Mouse (Mus musculus) right cerebral cortex, adult 2 months (tissue): ENCODE measurements around the gene Pitpnb.
A peak's percentile ranks its signal among the peaks of the same experiment; 100 is the strongest.

Source experiments
- DNase-seq, 2 experiments: peaks; one replicate each; pipeline ENCODE4 v3.0.0; 2021 to 2022; ENCODE audit warnings: low spot score in 2 of 2

Gene Pitpnb

DNA sequence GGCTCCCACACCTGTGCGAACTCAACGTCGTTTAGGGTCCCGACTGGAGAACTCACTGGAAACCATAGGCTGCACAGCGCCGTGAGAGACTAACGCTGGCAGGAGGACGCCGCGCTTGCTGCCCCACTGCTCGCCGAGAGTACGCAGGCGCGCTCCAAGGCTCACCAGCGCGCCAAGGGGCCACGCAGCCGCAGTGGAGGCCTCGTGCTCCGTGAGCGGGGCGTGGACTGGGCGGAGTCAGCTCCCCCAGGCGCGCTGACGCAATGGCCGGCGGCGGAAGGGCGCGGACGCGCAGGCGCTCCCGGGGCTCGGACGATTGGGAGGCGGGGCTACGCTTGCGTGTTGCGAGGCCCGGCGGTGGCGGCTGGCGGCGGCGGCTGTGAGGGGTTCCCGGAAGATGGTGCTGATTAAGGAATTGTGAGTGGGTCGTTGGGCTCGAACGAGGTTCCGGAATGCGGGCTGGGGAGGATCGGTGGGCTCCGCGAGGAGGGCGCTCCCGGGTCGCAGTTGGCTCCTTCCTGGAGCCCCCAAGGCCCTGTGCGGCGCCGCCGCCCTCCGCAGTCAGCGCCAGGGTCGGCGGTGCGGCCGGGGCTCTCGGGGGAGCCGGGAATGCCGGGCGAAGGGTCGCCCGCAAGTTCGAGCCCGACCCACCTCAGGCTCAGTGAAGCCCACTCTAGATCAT lies at the start of gene Pitpnb:
Gene Pitpnb, plus strand, starts transcription at position 347 of the 682 bp plus-strand sequence.
- DNase-seq, result peak; percentile 97 to 98

DNA sequence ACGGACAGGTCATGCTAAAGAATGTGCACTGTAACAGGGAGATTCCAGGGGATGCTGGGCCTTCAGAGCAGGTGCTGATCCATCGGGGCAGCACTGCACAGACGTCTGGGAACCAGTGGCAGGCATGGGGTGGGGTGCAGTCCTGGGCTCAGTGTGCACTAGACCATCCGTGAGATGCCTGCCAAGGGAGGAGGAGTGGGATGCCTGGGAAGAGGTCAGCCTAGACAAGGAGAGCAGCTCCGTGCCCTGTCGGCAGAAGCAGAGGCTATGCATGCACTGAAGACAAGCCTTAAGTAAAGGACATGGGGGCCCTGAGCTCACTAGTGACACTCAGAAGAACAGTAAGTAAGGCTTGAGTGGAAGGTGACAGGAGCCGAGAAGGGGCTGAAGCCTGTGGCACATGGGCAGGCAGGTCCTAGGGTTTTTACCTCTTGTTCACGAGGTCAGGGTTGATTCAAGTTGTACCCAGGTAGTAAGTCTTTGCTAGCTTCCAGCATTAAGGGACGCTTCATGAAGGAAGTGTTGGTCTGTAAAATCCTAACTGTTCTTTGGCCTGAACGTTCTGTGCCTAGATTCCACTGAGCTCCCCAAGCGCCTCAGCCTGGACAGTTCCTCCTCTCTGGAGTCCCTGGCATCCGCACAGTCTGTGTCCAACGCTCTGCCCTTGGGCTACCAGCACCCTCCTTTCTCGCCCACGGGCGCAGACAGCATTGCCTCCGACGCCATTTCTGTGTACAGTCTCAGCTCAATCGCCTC lies 46.0 kb upstream of the Pitpnb start:
- DNase-seq, result no peak

DNA sequence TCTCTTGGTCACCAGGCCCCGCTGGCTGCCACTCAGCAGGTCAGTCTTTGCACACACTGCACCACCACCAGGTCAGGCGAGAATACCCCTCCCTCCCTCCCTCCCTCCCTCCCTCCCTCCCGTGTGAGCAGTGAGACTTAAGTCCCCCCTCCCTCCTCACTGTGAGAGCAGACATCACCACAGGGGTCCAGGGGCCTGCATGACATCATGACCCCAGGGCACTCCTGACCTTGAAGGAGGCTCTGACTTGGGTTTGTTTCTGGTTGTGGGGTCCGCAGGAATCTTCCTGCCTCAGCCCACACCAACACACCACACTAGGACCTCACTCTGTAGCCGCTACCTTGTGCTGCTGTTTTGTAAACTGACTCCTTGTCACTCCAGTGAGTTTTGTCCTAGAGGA lies 43.0 kb upstream of the Pitpnb start:
- DNase-seq, result no peak

DNA sequence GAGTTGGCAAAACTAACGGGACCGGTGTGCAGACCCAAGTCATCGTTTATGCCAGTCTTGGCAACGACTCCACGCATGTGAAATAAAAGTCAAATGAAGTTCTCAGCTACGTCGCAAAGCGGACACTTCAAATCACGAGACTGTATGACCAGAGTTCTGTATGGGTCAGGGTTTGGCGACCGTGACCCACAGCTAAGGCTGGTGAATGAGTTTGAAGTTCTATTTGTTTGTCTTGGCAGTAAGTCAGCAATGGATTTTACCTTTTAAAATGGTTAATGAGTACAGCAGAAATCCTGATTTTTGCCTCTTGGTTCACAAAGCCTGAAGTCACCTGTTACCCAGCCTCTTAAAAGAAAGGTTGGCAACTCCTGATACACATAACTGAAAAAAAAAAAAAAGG lies 42.1 kb upstream of the Pitpnb start:
- no peak for DNase-seq

DNA sequence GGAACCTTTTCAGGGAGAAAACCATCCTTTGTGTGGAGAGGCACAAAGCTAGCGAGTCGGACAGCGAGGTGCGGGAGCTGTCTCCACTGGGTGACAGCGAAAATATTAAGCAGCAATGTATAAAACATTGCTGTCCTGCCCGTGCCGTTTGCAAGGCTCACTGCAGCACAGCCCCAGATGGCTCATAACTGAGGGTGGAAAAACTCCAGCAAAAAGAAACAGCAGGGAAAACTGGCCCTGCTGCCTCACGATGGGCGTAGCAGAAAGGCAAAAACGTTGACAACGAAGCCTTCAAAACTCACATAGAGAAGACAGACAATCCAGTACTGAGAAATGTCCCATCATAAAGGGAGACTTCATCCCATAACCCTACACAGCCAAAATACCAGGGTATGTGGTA lies 40.5 kb upstream of the Pitpnb start:
- DNase-seq, result peak; percentile 33 to 44

DNA sequence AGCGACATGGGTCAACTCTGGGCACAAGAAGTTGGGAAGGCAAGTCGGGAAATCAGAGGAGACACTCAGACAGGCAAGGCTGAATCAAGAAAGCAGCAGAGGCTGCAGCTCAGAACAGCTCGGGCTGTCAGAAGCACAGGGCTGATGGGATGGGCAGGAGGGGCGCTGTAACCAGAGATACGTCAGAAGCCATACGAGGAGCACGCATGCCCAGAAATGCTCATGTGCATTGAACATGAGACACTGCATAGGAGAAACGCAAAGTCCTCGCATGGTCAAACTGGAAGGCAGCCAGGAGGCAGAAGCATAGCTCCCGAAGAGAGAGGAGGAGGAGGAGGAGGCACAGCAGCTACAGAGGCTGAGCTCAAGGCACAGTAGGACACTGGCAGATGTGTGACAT lies 38.9 kb upstream of the Pitpnb start:
- peak; percentile 68 to 72 for DNase-seq

DNA sequence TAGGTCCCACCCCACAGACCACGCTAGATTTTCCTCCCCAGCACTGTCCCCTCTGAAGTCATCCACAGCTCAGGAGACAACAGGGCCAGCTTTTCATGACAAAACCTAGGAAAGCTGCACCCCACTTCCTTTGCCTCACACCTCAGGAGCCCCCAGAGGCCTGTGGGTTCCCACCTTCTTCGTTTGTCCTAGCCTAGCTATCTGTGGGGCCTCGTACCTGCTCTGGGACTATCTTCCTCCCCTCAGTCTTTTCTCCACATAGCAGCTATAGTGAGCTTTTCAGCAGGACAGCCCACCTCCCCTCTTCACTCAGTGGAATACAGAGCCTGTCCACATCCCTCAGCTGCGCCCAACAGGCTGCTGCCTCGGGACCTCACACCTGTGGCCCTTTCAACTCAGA lies 32.8 kb upstream of the Pitpnb start:
- DNase-seq, result no peak

DNA sequence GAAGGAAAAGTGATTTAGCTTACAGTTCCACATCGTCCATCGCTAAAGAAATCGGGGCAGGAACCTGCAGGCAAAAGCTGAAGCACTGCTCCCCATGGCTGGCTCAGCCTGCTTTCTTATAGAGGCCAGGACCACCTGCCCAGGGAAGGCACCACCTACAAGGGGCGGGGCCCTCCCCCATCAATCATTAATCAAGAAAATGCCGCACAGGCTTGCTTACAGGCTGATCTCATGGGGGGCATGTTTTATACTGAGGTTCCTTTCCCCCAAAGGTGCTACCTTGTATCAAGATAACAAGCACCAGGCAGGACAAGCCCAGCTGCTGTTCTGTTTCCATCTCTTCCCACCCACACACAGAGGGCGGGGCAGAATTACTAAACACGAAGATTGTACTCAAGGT lies 31.9 kb upstream of the Pitpnb start:
- DNase-seq, result no peak

DNA sequence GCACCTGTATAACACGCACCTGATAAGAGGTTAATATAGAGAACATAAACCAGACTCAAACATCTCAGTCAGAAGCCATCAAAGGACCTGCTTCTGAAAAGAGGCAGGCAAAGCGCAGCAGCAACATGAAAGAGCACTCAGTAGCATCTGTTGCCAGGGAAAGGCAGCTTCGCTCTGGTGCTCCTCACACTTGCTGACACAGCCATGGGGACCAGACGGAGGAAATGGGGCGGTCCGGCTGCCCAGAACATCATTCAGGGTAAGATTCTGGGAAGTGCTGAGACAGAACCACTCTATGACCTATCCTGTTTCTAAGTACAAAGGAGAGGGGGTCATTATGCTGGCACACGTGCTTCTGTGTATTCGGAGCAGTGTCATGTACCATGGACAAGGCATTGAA lies 29.8 kb upstream of the Pitpnb start:
- DNase-seq, result no peak

DNA sequence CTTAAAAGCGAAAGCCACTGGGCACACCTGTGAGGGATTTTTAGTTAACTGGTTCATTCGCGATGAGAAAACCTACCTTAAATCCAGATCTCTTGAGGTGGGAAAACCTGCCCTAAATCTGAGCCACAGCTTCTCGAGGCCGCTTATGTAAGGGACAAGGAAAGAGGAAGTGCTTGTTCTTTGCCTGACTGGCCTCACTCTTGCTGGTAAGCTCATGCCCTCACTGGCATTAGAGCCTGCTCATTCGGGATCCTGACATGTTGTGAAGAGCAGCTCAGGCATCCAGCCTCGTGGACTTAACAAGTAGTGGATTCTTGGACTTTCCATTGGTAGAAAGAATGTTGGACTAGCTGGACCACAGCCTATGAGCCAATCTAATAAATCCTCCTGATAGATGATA lies 28.8 kb upstream of the Pitpnb start:
- no peak for DNase-seq

DNA sequence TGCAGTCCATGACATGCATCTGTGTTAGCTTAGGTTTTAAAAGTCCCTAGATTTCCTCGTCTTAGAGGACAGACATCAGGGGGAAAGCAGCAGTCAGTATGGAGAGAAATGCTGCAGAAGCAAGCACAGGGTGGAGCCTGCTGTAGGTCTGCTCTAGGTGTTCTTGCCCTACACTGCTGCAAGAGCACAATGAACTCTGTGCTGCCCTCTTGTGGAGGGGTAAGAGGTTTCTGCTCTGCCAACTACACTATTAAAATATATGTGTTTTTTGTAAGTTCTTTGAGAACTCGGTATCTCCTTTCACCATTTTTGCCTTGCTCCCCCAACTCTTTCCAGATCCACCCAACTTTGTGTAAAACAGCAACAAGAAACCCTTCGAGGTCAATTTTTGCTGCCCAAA lies 25.8 kb upstream of the Pitpnb start:
- no peak for DNase-seq

DNA sequence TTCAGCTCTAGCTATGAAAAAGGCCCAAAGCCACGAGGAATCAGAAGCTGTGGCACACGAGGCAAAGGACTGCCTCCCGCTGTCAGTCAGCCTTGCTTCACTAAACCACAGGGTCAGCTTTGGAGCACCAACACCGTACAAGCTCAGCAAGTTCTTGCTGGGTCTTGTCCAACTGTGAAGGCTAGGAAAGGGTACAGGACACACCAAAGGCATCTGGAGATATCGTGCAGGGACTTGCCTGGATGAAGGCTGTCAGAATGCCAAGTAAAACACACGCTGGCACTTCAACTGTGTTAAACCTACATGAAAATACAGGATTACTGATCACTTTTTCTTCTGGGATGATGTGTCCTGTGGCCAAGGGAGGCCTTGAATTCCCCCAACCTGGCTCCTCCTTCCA lies 20.4 kb upstream of the Pitpnb start:
- no peak for DNase-seq

DNA sequence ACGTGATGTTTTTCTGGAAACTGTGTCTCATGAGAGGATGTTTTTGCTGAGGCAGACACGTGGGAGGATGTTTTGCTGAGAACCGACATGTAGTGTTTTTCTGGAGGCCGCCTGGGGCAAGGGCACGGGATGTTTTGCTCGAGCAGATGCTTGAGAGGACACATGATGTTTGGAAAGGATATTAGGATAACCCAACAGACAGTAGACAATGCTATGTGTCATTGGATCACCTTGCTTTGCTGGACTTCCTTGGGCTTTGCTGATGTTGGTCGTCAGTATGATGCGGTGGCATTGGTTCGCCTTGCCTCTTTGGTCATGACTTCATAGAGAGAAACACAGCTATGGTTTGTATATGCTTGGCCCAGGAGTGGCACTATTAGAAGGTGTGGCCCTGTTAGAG lies 16.7 kb upstream of the Pitpnb start:
- DNase-seq, result no peak

DNA sequence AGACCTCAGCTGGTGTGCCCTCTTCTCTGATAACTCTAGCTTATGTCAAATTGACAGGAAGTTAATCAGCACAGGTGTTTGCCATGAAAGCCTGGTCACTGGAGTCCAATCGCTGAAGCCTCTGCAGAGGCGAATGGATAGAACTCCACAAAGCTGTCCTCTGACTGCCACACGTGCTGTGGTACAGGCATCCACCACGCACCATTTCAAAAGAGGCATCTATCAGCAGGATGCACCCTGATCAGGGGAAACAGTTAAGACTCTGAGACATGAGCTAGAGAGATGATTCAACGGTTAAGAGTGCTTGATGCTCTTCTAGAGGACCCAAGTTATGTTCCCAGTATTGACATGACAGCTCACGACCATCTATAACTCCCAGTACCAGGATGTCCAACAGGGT lies 15.5 kb upstream of the Pitpnb start:
- DNase-seq, result no peak

DNA sequence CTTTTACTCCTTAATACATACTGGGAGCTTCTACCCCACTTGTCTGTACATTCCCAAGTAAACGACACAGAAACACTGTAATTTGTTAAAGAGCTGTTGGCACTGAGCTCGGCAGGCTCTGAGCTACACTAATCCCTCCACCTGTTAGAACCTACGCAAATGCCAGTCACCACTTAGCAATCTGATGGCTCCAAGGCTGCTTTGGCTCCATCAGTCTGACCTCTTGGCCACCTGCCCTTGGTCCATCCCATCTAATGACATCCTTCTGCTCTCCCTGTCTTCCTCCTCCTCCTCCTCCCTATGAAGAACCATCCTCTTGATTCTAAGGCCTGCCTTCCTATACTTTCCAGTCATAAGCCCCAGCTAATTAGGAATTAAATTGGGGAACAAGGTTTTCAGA lies 13.0 kb upstream of the Pitpnb start:
- no peak for DNase-seq

DNA sequence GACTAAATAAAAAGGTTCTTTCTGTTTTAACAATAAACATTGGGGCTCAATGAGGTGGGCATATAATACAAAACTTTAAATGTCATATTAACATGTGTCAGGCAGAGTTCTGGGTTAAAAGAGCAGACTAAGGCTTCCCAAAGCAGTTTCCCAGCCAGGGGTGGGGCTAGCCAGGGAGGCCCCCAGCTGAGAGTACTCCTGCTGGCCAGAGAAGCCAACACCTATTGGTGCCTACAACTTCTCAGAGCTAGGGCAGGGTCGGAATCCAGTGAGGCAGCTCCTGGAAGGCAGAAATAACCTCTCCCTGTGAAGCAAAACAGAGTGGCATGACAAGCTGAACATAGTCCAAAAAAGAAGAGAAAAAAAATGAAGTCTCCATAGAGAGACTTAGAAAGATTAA lies 11.6 kb upstream of the Pitpnb start:
- no peak for DNase-seq

DNA sequence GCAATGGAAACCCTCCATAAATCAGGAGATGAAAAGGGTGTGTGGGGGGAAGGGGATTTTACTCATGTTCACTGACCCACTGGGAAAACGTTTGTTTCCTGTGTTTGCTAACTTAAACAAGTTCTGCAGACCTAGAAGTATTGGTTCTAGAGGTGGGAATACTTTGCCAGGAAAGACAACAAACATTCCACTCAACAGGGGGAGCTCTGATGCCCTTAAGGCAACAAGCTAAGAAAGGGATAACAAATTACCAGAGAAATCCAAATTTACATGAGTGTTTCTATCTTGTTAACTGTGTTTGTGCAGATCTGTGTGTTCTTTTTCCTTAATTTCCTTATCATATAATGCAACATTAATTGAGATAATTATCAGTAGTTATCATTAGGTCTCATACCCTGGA lies 4.8 kb upstream of the Pitpnb start:
- no peak for DNase-seq

DNA sequence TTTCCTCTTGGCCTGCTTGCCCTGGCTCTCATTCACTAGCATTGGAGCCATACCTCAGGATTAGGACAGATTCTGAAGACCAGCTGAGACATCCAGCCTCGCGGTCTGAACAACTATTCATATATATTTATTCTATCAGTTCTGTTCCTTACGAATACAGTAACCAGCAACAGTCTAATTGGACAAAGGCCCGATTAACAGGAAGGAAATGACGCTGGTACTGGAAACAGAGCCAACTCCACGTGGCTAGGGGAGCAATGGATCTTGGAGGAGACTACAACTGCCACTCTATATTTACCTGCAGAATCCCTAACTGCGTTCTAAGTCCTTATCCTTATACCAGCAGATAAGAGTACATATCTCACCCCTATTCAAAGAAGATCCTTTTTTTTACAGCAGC lies 3.1 kb upstream of the Pitpnb start:
- no peak for DNase-seq

DNA sequence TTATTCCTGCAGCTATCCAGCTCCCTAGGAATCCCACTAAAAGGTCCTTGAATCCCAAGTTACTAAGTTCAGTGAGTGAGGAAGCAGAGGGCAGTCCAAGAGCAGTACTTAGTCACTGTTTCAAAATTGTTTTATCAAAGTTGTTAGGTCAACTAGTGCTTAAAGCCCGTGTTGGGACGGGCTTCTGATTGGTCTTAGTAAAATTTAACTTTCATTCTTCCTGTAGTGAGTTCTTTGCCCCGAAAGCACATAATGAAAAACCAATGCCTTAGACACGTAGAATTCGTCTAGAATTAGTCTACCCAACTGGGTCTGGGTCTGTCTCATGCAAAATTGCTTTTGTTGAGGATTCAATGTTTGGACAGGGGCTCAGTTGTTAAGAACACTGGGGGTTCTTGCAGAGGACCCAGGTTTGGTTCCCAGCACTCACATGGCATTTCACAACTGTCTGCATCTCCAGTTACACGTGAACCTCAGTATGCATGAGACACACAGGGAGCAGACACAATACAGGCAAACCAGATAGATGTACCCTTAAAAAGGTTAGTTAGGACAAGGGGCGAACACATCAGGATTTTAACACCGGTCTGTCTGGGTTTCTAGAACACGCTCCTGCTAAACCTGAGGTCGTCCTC lies 664 bp upstream of the Pitpnb start:
- no peak for DNase-seq

DNA sequence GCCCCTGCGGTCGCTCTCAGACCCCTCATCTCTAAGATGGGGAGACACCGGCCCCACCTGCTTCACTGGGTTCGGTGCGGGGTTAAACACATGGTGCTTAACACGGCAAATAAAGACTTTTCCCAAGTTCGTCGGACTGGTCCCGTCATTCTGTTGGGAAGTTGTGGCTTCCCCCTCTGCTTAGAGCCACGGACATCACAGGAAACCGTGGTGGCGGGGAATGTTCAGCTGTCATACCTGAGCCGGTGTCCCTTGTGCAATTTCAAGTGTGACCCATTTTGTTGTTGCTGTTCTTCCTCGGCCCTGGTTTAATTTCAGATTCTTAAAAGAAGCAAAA lies 504 bp downstream of the Pitpnb start:
- DNase-seq, result no peak

DNA sequence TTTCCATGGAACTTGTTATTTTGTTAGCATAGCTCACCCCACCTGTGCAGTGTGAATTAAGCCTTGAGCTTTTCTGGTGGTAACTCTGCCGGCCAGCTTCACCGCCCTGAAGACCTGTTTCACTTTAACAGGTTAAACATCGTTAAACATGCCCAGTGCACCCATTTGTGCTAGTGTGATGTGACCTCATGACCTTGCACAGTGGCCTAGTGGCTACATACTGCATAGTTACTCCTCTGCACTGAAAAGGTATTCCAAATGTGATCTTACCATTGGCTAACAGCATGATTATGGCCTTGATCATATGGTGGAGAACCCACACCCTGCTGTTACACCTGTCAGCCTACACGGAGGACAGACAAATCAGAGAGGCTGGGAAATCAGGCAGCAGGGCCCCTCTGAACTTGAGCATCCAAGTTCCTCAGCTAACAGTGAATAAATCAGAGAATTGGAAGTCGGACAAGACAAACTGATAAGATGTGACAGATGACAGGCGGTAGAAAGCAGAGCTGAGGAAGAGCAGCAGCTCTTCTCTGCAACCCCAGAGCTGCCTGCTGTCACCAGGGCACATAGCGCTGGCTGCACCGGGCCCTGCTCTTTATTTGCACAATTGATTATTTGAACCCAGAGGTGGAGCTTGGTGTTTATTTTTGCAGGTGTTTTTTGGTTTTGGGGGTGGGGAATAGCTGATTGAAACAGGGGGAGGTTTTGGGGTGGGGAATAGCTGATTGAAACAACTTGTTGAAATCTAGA lies 5.6 kb downstream of the Pitpnb start:
- no peak for DNase-seq

DNA sequence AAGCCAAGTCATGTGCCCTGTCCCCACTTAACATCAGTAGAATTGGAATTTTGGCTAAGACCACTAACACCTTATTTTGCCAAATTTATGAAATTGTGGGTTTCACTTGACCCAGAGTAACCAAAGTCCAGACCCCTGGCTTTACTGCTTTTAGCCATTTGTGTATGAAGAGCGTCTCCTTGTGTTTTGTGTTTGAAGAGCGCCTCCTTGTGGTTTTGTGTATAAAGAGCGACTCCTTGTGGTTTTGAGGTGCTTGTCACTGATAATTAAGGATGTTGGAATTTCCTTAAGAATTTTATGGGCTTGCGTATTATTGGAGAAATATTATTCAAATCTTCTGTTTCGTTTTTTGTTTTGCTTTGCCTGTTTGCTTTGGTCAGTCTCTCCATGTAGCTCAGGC lies 11.0 kb downstream of the Pitpnb start:
- no peak for DNase-seq
